Mouse (Mus musculus) intestine, embryonic 16.5 days (tissue): ENCODE measurements at regions not wholly inside any gene's neighbourhood (a gene's known extent, or its start where the extent isn't known, plus 50 kb on each side); places are given as distances from the start of the nearest gene placed in this dataset.

Experiments
- ATAC-seq: fragments of 200-750 bp; cut with Nextera tagmentation; 2 replicates; pipeline ENCODE4 v1.8.0; 2017; ENCODE audit warnings: moderate TSS enrichment, moderate library complexity
- H3K27ac ChIP-seq: fragments of 300-500 bp; sonication (generic); 2 replicates; pipeline ENCODE4 v1.5.1; 2014; ENCODE audit warnings: mild to moderate bottlenecking, low read length
- H3K27me3 ChIP-seq: fragments of 300-500 bp; sonication (generic); replicated peaks from 2 replicates; pipeline ENCODE4 v1.6.1; 2014; ENCODE audit warnings: low read length, control low read depth, mixed read lengths; ENCODE audit not compliant: control insufficient read depth, insufficient read depth
- H3K36me3 ChIP-seq: fragments of 300-500 bp; sonication (generic); 2 replicates; pipeline ENCODE4 v1.6.1; 2014; ENCODE audit warnings: low read length, control low read depth; ENCODE audit not compliant: control insufficient read depth, insufficient read depth
- H3K4me1 ChIP-seq: fragments of 300-500 bp; sonication (generic); 2 replicates; pipeline ENCODE4 v1.6.1; 2014; ENCODE audit warnings: low read length, control low read depth, mixed read lengths; ENCODE audit not compliant: control insufficient read depth, insufficient read depth
- H3K4me2 ChIP-seq: fragments of 300-500 bp; sonication (generic); 2 replicates; pipeline ENCODE4 v1.6.1; 2014; ENCODE audit warnings: low read depth, low read length, control low read depth
- H3K4me3 ChIP-seq: fragments of 300-500 bp; sonication (generic); 2 replicates; pipeline ENCODE4 v1.5.1; 2014; ENCODE audit warnings: mild to moderate bottlenecking, low read length
- H3K9ac ChIP-seq: fragments of 300-500 bp; sonication (generic); 2 replicates; pipeline ENCODE4 v1.6.1; 2014; ENCODE audit warnings: low read depth, low read length
- H3K9me3 ChIP-seq: fragments of 300-500 bp; sonication (generic); 2 replicates; pipeline ENCODE4 v1.6.1; 2016; ENCODE audit warnings: low read length, control low read depth; ENCODE audit not compliant: control insufficient read depth
- WGBS: fragments of 180-500 bp; shearing (Covaris S2); extraction: QIAGEN DNeasy Blood & Tissue Kit; methylation state at CpG from one replicate; pipeline ENCODE4 v1.1.7; 2014; 5-methylcytosine and 5-hydroxymethylcytosine counted together

GRCm38 (mm10) chr10:53165036-53165435 lies 172.4 kb upstream of the Pln start:
- H3K4me2 ChIP-seq: no peak overlapping the region
- no peaks in the 10 kb centered on the region for H3K36me3 ChIP-seq
- no peaks in the 10 kb centered on the region for H3K4me1 ChIP-seq
- no peak overlapping the region for H3K4me3 ChIP-seq
- no peaks in the 10 kb centered on the region for H3K9me3 ChIP-seq
- no peak for ATAC-seq
- no peak overlapping the region for H3K9ac ChIP-seq
- WGBS: 80% methylated on average over 4 of the region's 4 CpGs
- no peak overlapping the region for H3K27ac ChIP-seq
- no peaks in the 10 kb centered on the region for H3K27me3 ChIP-seq

GRCm38 (mm10) chr10:53167767-53168166 lies 169.7 kb upstream of the Pln start:
- H3K27me3 ChIP-seq: no peaks in the 10 kb centered on the region
- H3K27ac ChIP-seq: no peak overlapping the region
- no peak overlapping the region for H3K4me2 ChIP-seq
- WGBS: 94% methylated on average over 5 of the region's 5 CpGs
- no peak for ATAC-seq
- no peaks in the 10 kb centered on the region for H3K4me1 ChIP-seq
- H3K4me3 ChIP-seq: no peak overlapping the region
- H3K36me3 ChIP-seq: no peaks in the 10 kb centered on the region
- H3K9ac ChIP-seq: no peak overlapping the region
- no peaks in the 10 kb centered on the region for H3K9me3 ChIP-seq

GRCm38 (mm10) chr10:53174038-53174564 lies 163.4 kb upstream of the Pln start:
- Histone ChIP-seq H3K9me3 (no peaks in the 10 kb centered on the region), H3K27ac (no peak overlapping the region), H3K4me2 (no peak overlapping the region), H3K9ac (no peak overlapping the region), H3K4me1 (no peaks in the 10 kb centered on the region), H3K4me3 (no peak overlapping the region), H3K27me3 (no peaks in the 10 kb centered on the region), H3K36me3 (no peaks in the 10 kb centered on the region)
- WGBS: 70% methylated on average over 3 of the region's 3 CpGs
- ATAC-seq: no peak

GRCm38 (mm10) chr10:53175946-53176345 lies 161.5 kb upstream of the Pln start:
- ATAC-seq: no peak
- WGBS: 78% methylated on average over 2 of the region's 2 CpGs

GRCm38 (mm10) chr10:53178561-53178960 lies 158.9 kb upstream of the Pln start:
- Histone ChIP-seq H3K4me3 (no peak overlapping the region), H3K27ac (no peak overlapping the region), H3K9ac (no peak overlapping the region), H3K27me3 (no peaks in the 10 kb centered on the region), H3K4me2 (no peak overlapping the region), H3K4me1 (no peaks in the 10 kb centered on the region), H3K36me3 (no peaks in the 10 kb centered on the region), H3K9me3 (no peaks in the 10 kb centered on the region)
- no peak for ATAC-seq
- 56% methylated on average over 6 of the region's 6 CpGs for WGBS

More at GRCm38 (mm10) chr10:53175946-53176345, 161.5 kb upstream of the Pln start:
- Histone ChIP-seq H3K36me3 (no peaks in the 10 kb centered on the region), H3K4me1 (no peaks in the 10 kb centered on the region), H3K27ac (no peak overlapping the region), H3K9me3 (no peaks in the 10 kb centered on the region), H3K4me2 (no peak overlapping the region), H3K27me3 (no peaks in the 10 kb centered on the region), H3K4me3 (no peak overlapping the region), H3K9ac (no peak overlapping the region)

GRCm38 (mm10) chr10:53179109-53179508 lies 158.4 kb upstream of the Pln start:
- Histone ChIP-seq H3K4me1 (no peaks in the 10 kb centered on the region), H3K4me3 (no peak overlapping the region), H3K36me3 (no peaks in the 10 kb centered on the region), H3K27me3 (no peaks in the 10 kb centered on the region), H3K9me3 (no peaks in the 10 kb centered on the region), H3K9ac (no peak overlapping the region), H3K4me2 (no peak overlapping the region), H3K27ac (no peak overlapping the region)
- 57% methylated on average over 6 of the region's 6 CpGs for WGBS
- no peak for ATAC-seq

- H3K4me2 ChIP-seq: no peak overlapping the region
- peak overlapping the region; percentile 3 for H3K27ac ChIP-seq
- ATAC-seq: peak; percentile 46
- H3K27me3 ChIP-seq: no peaks in the 10 kb centered on the region
- no peak overlapping the region for H3K4me3 ChIP-seq
- no peaks in the 10 kb centered on the region for H3K36me3 ChIP-seq
- H3K9me3 ChIP-seq: no peaks in the 10 kb centered on the region
- no peaks in the 10 kb centered on the region for H3K4me1 ChIP-seq
- no peak overlapping the region for H3K9ac ChIP-seq
- 37% methylated on average over 11 of the region's 11 CpGs for WGBS
These were observed 156.7 kb upstream of the Pln start for GRCm38 (mm10) chr10:53180751-53181151.

GRCm38 (mm10) chr10:53181413-53181812 lies 156.1 kb upstream of the Pln start:
- WGBS: 55% methylated on average over 9 of the region's 9 CpGs
- no peak for ATAC-seq
- H3K36me3 ChIP-seq: no peaks in the 10 kb centered on the region
- no peak overlapping the region for H3K9ac ChIP-seq
- H3K4me1 ChIP-seq: no peaks in the 10 kb centered on the region
- no peak overlapping the region for H3K27ac ChIP-seq
- H3K4me3 ChIP-seq: no peak overlapping the region
- no peak overlapping the region for H3K4me2 ChIP-seq
- no peaks in the 10 kb centered on the region for H3K9me3 ChIP-seq
- H3K27me3 ChIP-seq: no peaks in the 10 kb centered on the region

- Histone ChIP-seq H3K9ac (no peak overlapping the region), H3K4me1 (no peaks in the 10 kb centered on the region), H3K36me3 (no peaks in the 10 kb centered on the region), H3K4me2 (no peak overlapping the region), H3K27me3 (no peaks in the 10 kb centered on the region), H3K27ac (no peak overlapping the region), H3K9me3 (no peaks in the 10 kb centered on the region), H3K4me3 (no peak overlapping the region)
- no peak for ATAC-seq
- WGBS: 84% methylated on average over 3 of the region's 3 CpGs
These were observed 129.0 kb upstream of the Pln start for GRCm38 (mm10) chr10:53208466-53208865.

GRCm38 (mm10) chr10:53209916-53210315 lies 127.6 kb upstream of the Pln start:
- no peaks in the 10 kb centered on the region for H3K4me1 ChIP-seq
- no peak overlapping the region for H3K9ac ChIP-seq
- peak; percentile 33; the same call in 1 of the 2 replicates for ATAC-seq
- no peaks in the 10 kb centered on the region for H3K9me3 ChIP-seq
- no peak overlapping the region for H3K4me3 ChIP-seq
- no peaks in the 10 kb centered on the region for H3K27me3 ChIP-seq
- H3K36me3 ChIP-seq: no peaks in the 10 kb centered on the region
- no peak overlapping the region for H3K27ac ChIP-seq
- H3K4me2 ChIP-seq: no peak overlapping the region
